Mouse (Mus musculus): ENCODE results near the gene Ubash3a. TPM values are rescaled to one million over a fixed set of nuclear protein-coding genes. Genes with fewer than 3 reads are reported as not detected.

Gene Ubash3a
- polyA plus RNA-seq, 1 experiment from 2014 or later, result 0.17 TPM

GRCm38 (mm10) chr17:31261352-31261751 is 53.7 kb downstream of the Ubash3a start:
- Histone ChIP-seq H3K27me3 (ENCODE audit: control insufficient read depth, insufficient read depth, low read length) (no peaks in the 10 kb centered on the region), H3K27ac (ENCODE audit: low read depth, low read length) (no peak overlapping the region), H3K4me1 (replicated peaks; ENCODE audit: control insufficient read depth, insufficient read depth, low read length) (no peaks in the 10 kb centered on the region), H3K9me3 (ENCODE audit: control insufficient read depth, low read length) (no peaks in the 10 kb centered on the region), H3K36me3 (ENCODE audit: control insufficient read depth, insufficient read depth, low read length) (no peaks in the 10 kb centered on the region), H3K4me3 (ENCODE audit: low read depth, low read length) (no peak overlapping the region), H3K4me2 (replicated peaks; ENCODE audit: low read depth, low read length) (no peak overlapping the region), H3K9ac (ENCODE audit: low read depth, low read length) (no peak overlapping the region)
- WGBS, result 83% methylated on average over 6 of the region's 6 CpGs
- ATAC-seq (ENCODE audit: low FRiP score) (no peak), DNase-seq (ENCODE audit: low spot score) (no peak)

GRCm38 (mm10) chr17:31262715-31263114 is 55.0 kb downstream of the Ubash3a start:
- no peak overlapping the region for H3K4me2 ChIP-seq (replicated peaks; ENCODE audit: low read depth, low read length)
- H3K4me3 ChIP-seq (ENCODE audit: low read depth, low read length), result no peak overlapping the region
- H3K9me3 ChIP-seq (ENCODE audit: control insufficient read depth, low read length), result no peaks in the 10 kb centered on the region
- ATAC-seq (ENCODE audit: low FRiP score) (no peak), DNase-seq (ENCODE audit: low spot score) (no peak)
- H3K27ac ChIP-seq (ENCODE audit: low read depth, low read length), result no peak overlapping the region
- H3K27me3 ChIP-seq (ENCODE audit: control insufficient read depth, insufficient read depth, low read length), result no peaks in the 10 kb centered on the region
- WGBS, result 71% methylated on average over 5 of the region's 5 CpGs
- H3K9ac ChIP-seq (ENCODE audit: low read depth, low read length), result no peak overlapping the region
- no peaks in the 10 kb centered on the region for H3K36me3 ChIP-seq (ENCODE audit: control insufficient read depth, insufficient read depth, low read length)
- H3K4me1 ChIP-seq (replicated peaks; ENCODE audit: control insufficient read depth, insufficient read depth, low read length), result no peaks in the 10 kb centered on the region

GRCm38 (mm10) chr17:31263770-31264169 is 56.1 kb downstream of the Ubash3a start:
- H3K9ac ChIP-seq (ENCODE audit: low read depth, low read length), result no peak overlapping the region
- ATAC-seq (ENCODE audit: low FRiP score) (no peak), DNase-seq (ENCODE audit: low spot score) (no peak)
- H3K27ac ChIP-seq (ENCODE audit: low read depth, low read length), result no peak overlapping the region
- H3K9me3 ChIP-seq (ENCODE audit: control insufficient read depth, low read length), result no peaks in the 10 kb centered on the region
- WGBS, result 85% methylated on average over 5 of the region's 5 CpGs
- no peaks in the 10 kb centered on the region for H3K4me1 ChIP-seq (replicated peaks; ENCODE audit: control insufficient read depth, insufficient read depth, low read length)
- no peak overlapping the region for H3K4me2 ChIP-seq (replicated peaks; ENCODE audit: low read depth, low read length)
- H3K4me3 ChIP-seq (ENCODE audit: low read depth, low read length), result no peak overlapping the region
- no peaks in the 10 kb centered on the region for H3K36me3 ChIP-seq (ENCODE audit: control insufficient read depth, insufficient read depth, low read length)
- no peaks in the 10 kb centered on the region for H3K27me3 ChIP-seq (ENCODE audit: control insufficient read depth, insufficient read depth, low read length)

DNA sequence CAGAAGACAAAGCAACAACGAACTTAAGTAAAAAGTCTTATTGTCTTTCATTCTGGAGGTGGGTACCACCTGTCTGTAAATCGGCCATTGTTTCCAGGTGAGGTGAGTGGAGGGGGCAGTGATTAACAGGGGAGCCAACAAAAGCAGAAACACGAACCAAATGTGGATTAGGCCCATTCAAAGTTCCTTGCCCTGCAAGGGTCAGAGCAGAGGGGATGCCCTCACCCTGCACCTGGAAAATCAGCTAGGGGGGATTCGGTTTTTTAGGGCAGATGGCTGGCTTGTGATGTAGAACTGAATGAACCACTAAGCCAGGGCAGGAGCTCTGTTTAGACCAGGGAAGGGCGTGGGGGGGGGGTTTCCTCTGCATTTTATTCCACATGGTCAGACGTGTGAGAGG is 56.7 kb downstream of the Ubash3a start:
- ATAC-seq (ENCODE audit: low FRiP score), result no peak
- H3K36me3 ChIP-seq (ENCODE audit: control insufficient read depth, insufficient read depth, low read length), result no peaks in the 10 kb centered on the region
- 55% methylated on average over 6 of the region's 6 CpGs for WGBS

DNA sequence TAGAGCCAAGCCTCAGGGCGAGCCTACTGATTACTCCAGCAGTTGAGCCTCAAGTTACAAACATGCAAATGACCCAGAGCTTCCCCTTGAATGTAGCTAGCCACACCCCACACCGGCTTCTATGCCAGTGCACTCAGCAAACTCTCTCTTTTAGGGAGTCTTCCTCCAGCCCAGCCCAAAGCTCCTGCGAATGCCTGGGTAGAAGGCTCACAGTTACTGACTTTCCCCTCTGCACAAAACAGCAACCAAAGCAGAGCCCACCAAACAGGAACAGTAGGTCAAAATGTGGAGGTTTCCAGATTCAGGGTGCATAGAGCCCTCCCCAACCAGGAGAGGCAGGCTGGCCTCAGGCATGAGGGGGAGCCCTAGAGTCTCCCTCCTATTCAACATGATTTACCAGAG is 57.5 kb downstream of the Ubash3a start:
- no peak overlapping the region for H3K9ac ChIP-seq (ENCODE audit: low read depth, low read length)
- 15% methylated on average over 3 of the region's 3 CpGs for WGBS
- H3K36me3 ChIP-seq (ENCODE audit: control insufficient read depth, insufficient read depth, low read length), result no peaks in the 10 kb centered on the region
- no peaks in the 10 kb centered on the region for H3K27me3 ChIP-seq (ENCODE audit: control insufficient read depth, insufficient read depth, low read length)
- H3K9me3 ChIP-seq (ENCODE audit: control insufficient read depth, low read length), result no peaks in the 10 kb centered on the region
- H3K27ac ChIP-seq (ENCODE audit: low read depth, low read length), result no peak overlapping the region
- H3K4me3 ChIP-seq (ENCODE audit: low read depth, low read length), result no peak overlapping the region
- no peaks in the 10 kb centered on the region for H3K4me1 ChIP-seq (replicated peaks; ENCODE audit: control insufficient read depth, insufficient read depth, low read length)
- DNase-seq (ENCODE audit: low spot score), result no peak
- ATAC-seq (ENCODE audit: low FRiP score), result no peak
- H3K4me2 ChIP-seq (replicated peaks; ENCODE audit: low read depth, low read length), result no peak overlapping the region

More for the DNA sequence above, 56.7 kb downstream of the Ubash3a start:
- H3K27me3 ChIP-seq (ENCODE audit: control insufficient read depth, insufficient read depth, low read length), result no peaks in the 10 kb centered on the region
- H3K9ac ChIP-seq (ENCODE audit: low read depth, low read length), result no peak overlapping the region
- no peaks in the 10 kb centered on the region for H3K4me1 ChIP-seq (replicated peaks; ENCODE audit: control insufficient read depth, insufficient read depth, low read length)
- no peaks in the 10 kb centered on the region for H3K9me3 ChIP-seq (ENCODE audit: control insufficient read depth, low read length)
- no peak overlapping the region for H3K27ac ChIP-seq (ENCODE audit: low read depth, low read length)
- H3K4me3 ChIP-seq (ENCODE audit: low read depth, low read length), result no peak overlapping the region
- H3K4me2 ChIP-seq (replicated peaks; ENCODE audit: low read depth, low read length), result no peak overlapping the region
- DNase-seq (ENCODE audit: low spot score), result no peak

GRCm38 (mm10) chr17:31265831-31266230 is 58.2 kb downstream of the Ubash3a start:
- DNase-seq (ENCODE audit: low spot score), result no peak
- Histone ChIP-seq H3K27me3 (ENCODE audit: control insufficient read depth, insufficient read depth, low read length) (no peaks in the 10 kb centered on the region), H3K27ac (ENCODE audit: low read depth, low read length) (no peak overlapping the region), H3K4me3 (ENCODE audit: low read depth, low read length) (no peak overlapping the region), H3K4me1 (replicated peaks; ENCODE audit: control insufficient read depth, insufficient read depth, low read length) (no peaks in the 10 kb centered on the region), H3K4me2 (replicated peaks; ENCODE audit: low read depth, low read length) (no peak overlapping the region), H3K9ac (ENCODE audit: low read depth, low read length) (no peak overlapping the region), H3K9me3 (ENCODE audit: control insufficient read depth, low read length) (no peaks in the 10 kb centered on the region), H3K36me3 (ENCODE audit: control insufficient read depth, insufficient read depth, low read length) (no peaks in the 10 kb centered on the region)
- ATAC-seq (ENCODE audit: low FRiP score), result no peak
- WGBS, result 93% methylated on average over 9 of the region's 9 CpGs

DNA sequence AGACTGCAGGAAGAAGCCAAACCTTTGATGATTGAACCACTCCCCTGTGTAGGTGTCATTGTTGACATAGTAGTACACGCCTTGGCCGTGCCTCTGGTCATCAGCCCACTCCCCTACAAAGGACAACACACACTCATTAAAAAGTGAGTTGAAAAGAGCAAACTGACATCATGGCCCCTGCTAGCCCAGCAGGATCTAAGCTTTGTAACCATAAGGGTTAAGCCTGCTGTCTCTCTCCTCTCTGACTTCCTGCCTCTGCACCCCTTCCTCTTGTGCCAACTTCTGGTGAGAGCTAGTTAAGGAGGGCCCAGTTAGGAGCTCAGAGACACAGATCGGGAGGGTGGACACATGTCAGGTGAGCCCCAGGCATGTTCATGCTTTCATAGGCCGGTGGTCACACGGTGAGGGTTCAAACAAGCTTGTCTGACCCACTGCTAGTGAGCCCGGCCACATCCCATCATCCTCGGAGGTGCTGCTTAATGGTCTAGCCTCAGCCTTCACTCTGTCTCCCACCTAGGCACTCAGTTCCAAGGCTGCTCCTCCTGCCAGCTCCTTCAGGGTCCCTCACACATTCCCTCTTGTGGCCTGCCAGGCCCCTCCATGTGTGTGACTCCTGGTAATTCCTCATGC is 58.8 kb downstream of the Ubash3a start:
- Histone ChIP-seq H3K4me3 (ENCODE audit: low read depth, low read length) (no peak overlapping the region), H3K27ac (ENCODE audit: low read depth, low read length) (no peak overlapping the region), H3K9me3 (ENCODE audit: control insufficient read depth, low read length) (no peaks in the 10 kb centered on the region), H3K36me3 (ENCODE audit: control insufficient read depth, insufficient read depth, low read length) (no peaks in the 10 kb centered on the region), H3K4me2 (replicated peaks; ENCODE audit: low read depth, low read length) (no peak overlapping the region), H3K4me1 (replicated peaks; ENCODE audit: control insufficient read depth, insufficient read depth, low read length) (no peaks in the 10 kb centered on the region), H3K9ac (ENCODE audit: low read depth, low read length) (no peak overlapping the region), H3K27me3 (ENCODE audit: control insufficient read depth, insufficient read depth, low read length) (no peaks in the 10 kb centered on the region)
- ATAC-seq (ENCODE audit: low FRiP score) (no peak), DNase-seq (ENCODE audit: low spot score) (no peak)
- WGBS, result 91% methylated on average over 7 of the region's 7 CpGs

DNA sequence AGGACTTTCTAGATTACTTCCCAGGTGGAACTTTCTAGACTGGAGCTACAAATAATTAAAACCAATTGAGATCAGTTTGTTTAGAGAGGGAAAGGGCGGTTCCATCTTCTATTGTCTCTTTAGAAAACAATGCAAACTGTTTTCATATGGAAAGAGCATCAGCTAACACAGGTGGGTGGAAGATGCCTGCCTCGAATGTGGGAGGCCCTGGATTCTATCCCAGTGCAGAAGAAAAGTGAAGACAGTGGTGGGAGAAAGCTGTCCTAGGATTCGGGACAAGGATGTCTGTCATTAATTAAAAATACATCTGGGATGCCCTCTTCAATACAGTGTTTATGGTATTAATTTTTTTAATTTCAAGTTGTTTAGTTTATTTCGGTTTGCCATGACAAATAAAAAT is 59.5 kb downstream of the Ubash3a start:
- no peak for ATAC-seq (ENCODE audit: low FRiP score)
- WGBS, result 82% methylated on average over 4 of the region's 4 CpGs
- Histone ChIP-seq H3K36me3 (ENCODE audit: control insufficient read depth, insufficient read depth, low read length) (no peaks in the 10 kb centered on the region), H3K27me3 (ENCODE audit: control insufficient read depth, insufficient read depth, low read length) (no peaks in the 10 kb centered on the region), H3K4me2 (replicated peaks; ENCODE audit: low read depth, low read length) (no peak overlapping the region), H3K4me3 (ENCODE audit: low read depth, low read length) (no peak overlapping the region), H3K4me1 (replicated peaks; ENCODE audit: control insufficient read depth, insufficient read depth, low read length) (no peaks in the 10 kb centered on the region), H3K9ac (ENCODE audit: low read depth, low read length) (no peak overlapping the region), H3K27ac (ENCODE audit: low read depth, low read length) (no peak overlapping the region), H3K9me3 (ENCODE audit: control insufficient read depth, low read length) (no peaks in the 10 kb centered on the region)
- no peak for DNase-seq (ENCODE audit: low spot score)

DNA sequence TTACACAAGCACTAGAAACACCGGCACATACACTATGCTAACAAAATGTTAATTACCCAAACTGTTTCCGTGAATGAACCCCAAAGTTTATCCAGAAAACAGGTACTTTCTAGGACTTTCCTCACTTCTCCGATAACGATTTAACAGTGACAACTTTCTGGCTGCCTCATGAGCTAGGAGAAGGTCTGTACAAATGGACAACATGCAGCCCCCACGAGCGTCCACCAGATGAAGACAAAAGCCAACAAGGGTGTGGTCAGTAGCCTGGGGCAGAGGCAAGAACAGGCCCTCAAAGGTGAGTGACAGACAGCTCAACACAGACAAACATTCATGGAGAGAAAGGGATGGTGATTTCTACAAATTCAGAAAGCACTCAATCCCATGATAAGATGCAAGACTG is 59.9 kb downstream of the Ubash3a start:
- no peaks in the 10 kb centered on the region for H3K36me3 ChIP-seq (ENCODE audit: control insufficient read depth, insufficient read depth, low read length)
- H3K4me2 ChIP-seq (replicated peaks; ENCODE audit: low read depth, low read length), result no peak overlapping the region
- H3K9ac ChIP-seq (ENCODE audit: low read depth, low read length), result no peak overlapping the region
- H3K27ac ChIP-seq (ENCODE audit: low read depth, low read length), result no peak overlapping the region
- ATAC-seq (ENCODE audit: low FRiP score) (no peak), DNase-seq (ENCODE audit: low spot score) (no peak)
- 83% methylated on average over 6 of the region's 6 CpGs for WGBS
- H3K4me3 ChIP-seq (ENCODE audit: low read depth, low read length), result no peak overlapping the region
- no peaks in the 10 kb centered on the region for H3K27me3 ChIP-seq (ENCODE audit: control insufficient read depth, insufficient read depth, low read length)
- no peaks in the 10 kb centered on the region for H3K4me1 ChIP-seq (replicated peaks; ENCODE audit: control insufficient read depth, insufficient read depth, low read length)
- H3K9me3 ChIP-seq (ENCODE audit: control insufficient read depth, low read length), result no peaks in the 10 kb centered on the region
